8 mouse cellular contexts compared by ENCODE assay signal in the genomic region with DNA sequence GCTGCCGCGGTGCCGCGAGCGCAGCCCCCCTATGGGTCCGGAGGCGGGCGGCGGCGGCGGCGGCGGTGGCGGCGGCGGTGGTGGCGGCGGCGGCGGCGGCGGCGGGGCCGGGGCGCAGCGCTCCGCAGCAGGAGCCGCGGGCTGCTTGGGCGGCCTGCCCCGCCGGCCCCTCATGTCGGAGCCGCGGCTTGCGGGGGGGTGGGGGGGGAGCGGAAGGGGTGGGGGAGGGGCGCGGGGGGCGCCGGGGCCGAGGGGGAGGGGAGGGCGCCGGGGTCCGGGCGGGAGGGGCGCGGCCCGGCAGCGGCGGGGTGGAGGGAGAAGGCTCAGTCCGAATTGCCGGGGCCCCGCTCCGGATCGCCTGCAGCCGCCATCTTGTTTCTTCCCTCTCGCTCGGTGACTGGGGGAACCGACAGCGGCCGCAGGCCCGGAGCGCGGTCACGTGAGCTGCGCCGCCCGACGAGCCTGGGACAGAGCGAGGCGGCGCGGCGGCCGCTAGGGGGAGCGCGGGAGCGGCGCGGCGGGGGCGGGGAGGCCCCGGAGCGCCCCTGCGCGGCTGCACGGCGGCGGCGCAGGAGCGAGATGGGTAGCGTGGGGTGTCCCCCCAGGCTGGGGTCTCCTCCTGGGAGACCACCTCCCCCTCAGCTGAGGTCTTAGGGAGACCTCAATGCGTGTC. TPM values are rescaled to one million over a fixed set of nuclear protein-coding genes. Genes with fewer than 3 reads are reported as not detected.
DNase-seq lines count a peak whose midpoint lies in the region; ATAC-seq and TF ChIP-seq lines count a peak whose summit lies in the region.

A gene (minus strand): TSS at position 379 of the 673 bp plus-strand sequence.

- WGBS in hindbrain, embryonic 15.5 days: under 1% methylated on average over 42 of the region's 94 CpGs
- WGBS in macrophage (ENCODE audit: missing documents): 2% methylated on average over 48 of the region's 94 CpGs

- peak within 1 kb of the TSS; percentile 96 for H3K4me2 ChIP-seq in hindbrain, embryonic 15.5 days

- peak within 1 kb of the TSS; percentile 98 for H3K9ac ChIP-seq in hindbrain, embryonic 15.5 days

- H3K36me3 ChIP-seq in hindbrain, embryonic 15.5 days: no peaks in the 10 kb centered on the region
- H3K36me3 ChIP-seq in macrophage (ENCODE audit: inconsistent target): no peaks in the 10 kb centered on the region

- TF ChIP-seq CTCF in left cerebral cortex, adult 2 months (IDR thresholded peaks at IDR 0.05): peak; percentile 86

- H3K4me3 ChIP-seq in hindbrain, embryonic 15.5 days: peak within 1 kb of the TSS; percentile 68
- peak within 1 kb of the TSS; percentile 82 for H3K4me3 ChIP-seq in left cerebral cortex, adult 2 months
- H3K4me3 ChIP-seq in macrophage (ENCODE audit: inconsistent target): peak within 1 kb of the TSS; percentile 84

- intact Hi-C loops in left cerebral cortex, adult 2 months (cut with DNase I): loop anchor here (1.0 kb wide), 1 partner anchor 25 kb away; no protein-coding TSS in a partner anchor

- no peaks in the 10 kb centered on the region for H3K27me3 ChIP-seq in hindbrain, embryonic 15.5 days

- DNase-seq in cerebellum, postnatal 4 days (ENCODE audit: low spot score in 2 of 2): peak; percentile 85 to 93
- DNase-seq in gastrocnemius, adult 18-20 months (ENCODE audit: low spot score): peak; percentile 90
- DNase-seq in left cerebral cortex, adult 2 months (ENCODE audit: extremely low spot score in 1 of 2, low spot score in 2 of 2): peak; percentile 90 to 92
- DNase-seq in retina, postnatal 7 days (ENCODE audit: low read depth, low spot score): peak; percentile 85
- peak; percentile 71 to 84 for DNase-seq in urinary bladder, adult 18-20 months (ENCODE audit: low spot score in 2 of 2)

- no peaks in the 10 kb centered on the region for H3K9me3 ChIP-seq in hindbrain, embryonic 15.5 days

- peaks cover 44% of the 10 kb centered on the region for H3K79me2 ChIP-seq in macrophage (ENCODE audit: inconsistent target)

- peak; percentile 88 for ATAC-seq in activated CD4-positive, CD25-positive, alpha-beta regulatory T cell, adult 4 months
- ATAC-seq in hindbrain, embryonic 15.5 days (ENCODE audit: low FRiP score, low read depth): peak; percentile 97

- H3K4me1 ChIP-seq in hindbrain, embryonic 15.5 days (replicated peaks): peaks cover 31% of the 10 kb centered on the region

- H3K27ac ChIP-seq in hindbrain, embryonic 15.5 days (replicated peaks): peak within 1 kb of the TSS; percentile 97
- peak within 1 kb of the TSS; percentile 92 for H3K27ac ChIP-seq in left cerebral cortex, adult 2 months
- peak within 1 kb of the TSS; percentile 72 for H3K27ac ChIP-seq in macrophage

RNA-seq across cellular contexts. Expression of the gene that starts here (rescaled TPM):
- polyA plus RNA-seq in activated CD4-positive, CD25-positive, alpha-beta regulatory T cell, adult 4 months (2017; shearing (Covaris generic)): 10 to 100 TPM; 57.7 to 74.0 TPM
- total RNA-seq in gastrocnemius, adult 18-20 months (2021): 10 to 100 TPM; 19.1 to 21.4 TPM
- 27.1 and 32.9 TPM in 2 replicates for polyA plus RNA-seq in hindbrain, embryonic 15.5 days (2015; fragmentation: Nextera tagmentation; extraction: Ambion mirVana)
- total RNA-seq in left cerebral cortex, adult 2 months (2021): 10 to 100 TPM; 67.3 to 68.2 TPM
- 100 to 1,000 TPM in 17 of 26 experiments, 10 to 100 TPM in 9; 49.0 to 178 (median 127) TPM for total RNA-seq in macrophage (2018; cell fraction: chromatin; rRNA removed)
- 10 to 100 TPM; 23.2 to 45.5 (median 34.7) TPM for total RNA-seq in macrophage (2018; cell fraction: cytosol; rRNA removed)
- total RNA-seq in macrophage (2018; cell fraction: nucleus; rRNA removed): 100 to 1,000 TPM in 6 of 26 experiments, 10 to 100 TPM in 20; 48.0 to 114 (median 81.7) TPM
- polyA plus RNA-seq in macrophage (2018): 25.0 to 37.1 TPM (median 25.6 TPM) in 3 replicates

Comparison
In these comparisons a context has a peak if more than half of its experiments do, and no peak if none do; other contexts are left out.
1. Peak in every context shown above with its lines: DNase-seq, ATAC-seq, H3K4me3 ChIP-seq and H3K27ac ChIP-seq.